Mouse (Mus musculus) spleen, adult 2 months (tissue): ENCODE results near the gene Selenop. TPM values are rescaled to one million over a fixed set of nuclear protein-coding genes. Genes with fewer than 3 reads are reported as not detected.

Experiments used
- DNase-seq, 2 experiments: peaks; one replicate each; pipeline versions ENCODE4 v3.0.0 to v3.0.0-alpha.2; 2012 to 2021; ENCODE audit warnings: low spot score in 2 of 2, low read depth in 1 of 2
- H3K27ac ChIP-seq: fragments of 200-500 bp; 2 replicates; pipeline ENCODE4 v1.5.1; 2012; ENCODE audit warnings: low read length, inconsistent platforms; ENCODE audit not compliant: insufficient read depth
- H3K27me3 ChIP-seq: fragments of 200-500 bp; 2 replicates; pipeline ENCODE4 v1.6.1; 2012; ENCODE audit warnings: mild to moderate bottlenecking, moderate library complexity, low read length, inconsistent platforms; ENCODE audit not compliant: control insufficient read depth, insufficient read depth
- H3K36me3 ChIP-seq: fragments of 200-500 bp; 2 replicates; pipeline ENCODE4 v1.6.1; 2012; ENCODE audit warnings: mild to moderate bottlenecking, low read length, inconsistent platforms; ENCODE audit not compliant: control insufficient read depth, insufficient read depth
- H3K4me1 ChIP-seq: fragments of 200-500 bp; 2 replicates; pipeline ENCODE4 v1.6.1; 2011; ENCODE audit warnings: inconsistent platforms; ENCODE audit not compliant: control insufficient read depth, insufficient read depth, insufficient read length
- H3K4me3 ChIP-seq: fragments of 200-500 bp; 2 replicates; pipeline ENCODE4 v1.5.1; 2011; ENCODE audit warnings: mild to moderate bottlenecking, inconsistent platforms; ENCODE audit not compliant: insufficient read depth, insufficient read length; ENCODE audit errors: extremely low read depth
- CTCF ChIP-seq: fragments of 200-500 bp; IDR thresholded peaks from 2 replicates; pipeline ENCODE4 v1.5.1; 2011; ENCODE audit warnings: mild to moderate bottlenecking, inconsistent platforms; ENCODE audit not compliant: insufficient read depth, insufficient read length, insufficient replicate concordance; ENCODE audit errors: extremely low read depth
- POLR2A ChIP-seq: fragments of 200-500 bp; IDR thresholded peaks from 2 replicates; pipeline ENCODE4 v1.6.1; 2011; ENCODE audit warnings: low read depth, low read length, inconsistent platforms
- WGBS: fragments of 180-500 bp; shearing (Covaris S2); methylation state at CpG from one replicate; pipeline ENCODE4 v1.1.7; 2018; 5-methylcytosine and 5-hydroxymethylcytosine counted together
- polyA plus RNA-seq: library from polyadenylated mRNA; depleted of rRNA; stranded (reverse); fragments of >200 nt; gene quantifications from 2 replicates; pipeline ENCODE4 v1.2.3, GENCODE M21; 2012

Selenop gene
- polyA plus RNA-seq, 1 experiment = 112 TPM

- H3K4me3 ChIP-seq = no peak overlapping the region
- H3K36me3 ChIP-seq = peaks cover 6% of the 10 kb centered on the region
- no peaks in the 10 kb centered on the region for H3K4me1 ChIP-seq
- no peak for DNase-seq
- no peak overlapping the region for H3K27ac ChIP-seq
- TF ChIP-seq POLR2A (no peak), CTCF (no peak)
- H3K27me3 ChIP-seq = no peaks in the 10 kb centered on the region
Measured at GRCm38 (mm10) chr15:3286032-3286431, 17.7 kb downstream of the Selenop start.

- TF ChIP-seq POLR2A (no peak), CTCF (no peak)
- DNase-seq = no peak
- no peak overlapping the region for H3K4me3 ChIP-seq
- H3K36me3 ChIP-seq = no peaks in the 10 kb centered on the region
- WGBS = 90% methylated on average over 3 of the region's 3 CpGs
- H3K27me3 ChIP-seq = no peaks in the 10 kb centered on the region
- no peak overlapping the region for H3K27ac ChIP-seq
- no peaks in the 10 kb centered on the region for H3K4me1 ChIP-seq
Measured at GRCm38 (mm10) chr15:3290435-3290834, 22.1 kb downstream of the Selenop start.

GRCm38 (mm10) chr15:3293477-3293876 is 25.1 kb downstream of the Selenop start:
- Histone ChIP-seq H3K4me1 (no peaks in the 10 kb centered on the region), H3K27ac (no peak overlapping the region), H3K36me3 (no peaks in the 10 kb centered on the region), H3K27me3 (no peaks in the 10 kb centered on the region), H3K4me3 (no peak overlapping the region)
- DNase-seq = no peak
- no peak for TF ChIP-seq CTCF
- TF ChIP-seq POLR2A = no peak
- 8% methylated on average over 1 of the region's 1 CpGs for whole genome bisulfite sequencing

- no peak for TF ChIP-seq CTCF
- no peak for TF ChIP-seq POLR2A
- no peaks in the 10 kb centered on the region for H3K36me3 ChIP-seq
- H3K4me3 ChIP-seq = no peak overlapping the region
- 93% methylated on average over 1 of the region's 1 CpGs for WGBS
- DNase-seq = no peak
- no peaks in the 10 kb centered on the region for H3K4me1 ChIP-seq
- H3K27ac ChIP-seq = no peak overlapping the region
- H3K27me3 ChIP-seq = no peaks in the 10 kb centered on the region
Measured at GRCm38 (mm10) chr15:3295986-3296385, 27.6 kb downstream of the Selenop start.

DNA sequence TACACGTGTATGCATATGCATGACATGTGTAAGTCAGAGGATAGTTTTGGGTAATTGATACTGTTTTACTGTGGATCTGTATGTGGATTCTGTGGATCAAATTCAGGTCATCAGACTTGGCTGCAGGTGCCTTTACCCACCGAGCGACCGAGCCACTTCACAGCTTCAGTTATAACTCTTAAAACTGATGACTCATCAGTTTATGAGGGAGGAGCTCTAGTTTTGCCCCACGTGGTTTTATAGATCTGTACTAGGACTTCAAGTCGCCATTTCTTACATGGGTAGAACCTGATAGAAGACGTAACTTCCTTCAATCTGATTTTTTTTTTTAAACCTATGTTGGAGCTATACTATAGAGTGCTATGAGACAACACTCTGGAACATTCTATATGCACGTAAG is 29.3 kb downstream of the Selenop start:
- DNase-seq = no peak
- H3K27me3 ChIP-seq = no peaks in the 10 kb centered on the region
- H3K27ac ChIP-seq = no peak overlapping the region
- H3K36me3 ChIP-seq = no peaks in the 10 kb centered on the region
- H3K4me3 ChIP-seq = no peak overlapping the region
- WGBS = 72% methylated on average over 8 of the region's 8 CpGs
- TF ChIP-seq POLR2A (no peak), CTCF (no peak)
- H3K4me1 ChIP-seq = no peaks in the 10 kb centered on the region

GRCm38 (mm10) chr15:3300361-3301100 is 32.2 kb downstream of the Selenop start:
- WGBS = 81% methylated on average over 4 of the region's 4 CpGs
- no peak for DNase-seq
- H3K27me3 ChIP-seq = no peaks in the 10 kb centered on the region
- no peaks in the 10 kb centered on the region for H3K4me1 ChIP-seq
- no peak overlapping the region for H3K4me3 ChIP-seq
- no peak overlapping the region for H3K27ac ChIP-seq
- TF ChIP-seq CTCF (no peak), POLR2A (no peak)
- no peaks in the 10 kb centered on the region for H3K36me3 ChIP-seq

DNA sequence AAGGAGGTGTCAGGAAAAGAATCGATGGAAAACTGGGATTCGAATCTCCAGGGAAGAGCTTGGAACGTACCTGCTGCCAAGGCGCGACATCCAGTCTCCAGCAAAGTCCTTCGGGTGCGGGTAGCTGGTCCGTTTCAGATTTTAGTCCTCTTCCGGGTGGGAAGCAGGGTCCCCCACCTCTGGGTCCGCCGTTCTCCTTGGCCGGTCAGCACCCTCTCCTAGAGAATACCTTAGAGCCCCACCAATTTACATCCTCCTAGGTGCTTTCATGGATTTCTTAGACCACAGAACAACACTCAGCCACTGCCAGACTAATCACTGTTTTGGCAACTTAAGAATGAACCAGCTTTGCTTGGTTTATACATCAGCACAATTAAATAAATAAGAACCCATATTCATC is 35.1 kb downstream of the Selenop start, which contains the start of gene Ccdc152:
Ccdc152 (minus strand) TSS at position 101 of the 400 bp plus-strand sequence.
- H3K36me3 ChIP-seq = no peaks in the 10 kb centered on the region
- 94% methylated on average over 12 of the region's 12 CpGs for WGBS
- no peaks in the 10 kb centered on the region for H3K27me3 ChIP-seq
- H3K27ac ChIP-seq = no peak within 1 kb of the TSS
- no peak for DNase-seq
- no peaks in the 10 kb centered on the region for H3K4me1 ChIP-seq
- TF ChIP-seq POLR2A (no peak), CTCF (no peak)
- H3K4me3 ChIP-seq = no peak within 1 kb of the TSS
